Mouse (Mus musculus) intestine, embryonic 15.5 days (tissue): ENCODE results near the gene Atxn2. TPM values are rescaled to one million over a fixed set of nuclear protein-coding genes. Genes with fewer than 3 reads are reported as not detected.

ENCODE experiments used
- ATAC-seq: fragments of 200-750 bp; cut with Nextera tagmentation; 2 replicates; pipeline ENCODE4 v1.8.0; 2017; ENCODE audit warnings: moderate TSS enrichment, moderate library complexity
- H3K27ac ChIP-seq: fragments of 300-500 bp; sonication (generic); 2 replicates; pipeline ENCODE4 v1.5.1; 2015; ENCODE audit warnings: mild to moderate bottlenecking, inconsistent platforms
- H3K27me3 ChIP-seq: fragments of 300-500 bp; sonication (generic); replicated peaks from 2 replicates; pipeline ENCODE4 v1.6.1; 2015; ENCODE audit warnings: inconsistent platforms
- H3K36me3 ChIP-seq: fragments of 300-500 bp; sonication (generic); 2 replicates; pipeline ENCODE4 v1.6.1; 2015; ENCODE audit warnings: inconsistent platforms
- H3K4me1 ChIP-seq: fragments of 300-500 bp; sonication (generic); replicated peaks from 2 replicates; pipeline ENCODE4 v1.6.1; 2015; ENCODE audit warnings: inconsistent platforms
- H3K4me2 ChIP-seq: fragments of 300-500 bp; sonication (generic); replicated peaks from 2 replicates; pipeline ENCODE4 v1.6.1; 2015; ENCODE audit warnings: mild to moderate bottlenecking, inconsistent platforms
- H3K4me3 ChIP-seq: fragments of 300-500 bp; sonication (generic); replicated peaks from 2 replicates; pipeline ENCODE4 v1.5.1; 2015; ENCODE audit warnings: inconsistent platforms
- H3K9ac ChIP-seq: fragments of 300-500 bp; sonication (generic); 2 replicates; pipeline ENCODE4 v1.6.1; 2015; ENCODE audit warnings: inconsistent platforms
- H3K9me3 ChIP-seq: fragments of 300-500 bp; sonication (generic); 2 replicates; pipeline ENCODE4 v1.6.1; 2016; ENCODE audit warnings: inconsistent platforms
- WGBS: fragments of 180-500 bp; shearing (Covaris S2); methylation state at CpG from one replicate; pipeline ENCODE4 v1.1.7; 2015; 5-methylcytosine and 5-hydroxymethylcytosine counted together
- polyA plus RNA-seq: library from polyadenylated mRNA; unstranded; fragments of >200 nt; fragmentation: Nextera tagmentation; extraction: Ambion mirVana; gene quantifications from 2 replicates; pipeline ENCODE4 v1.2.1, GENCODE M21; 2015

Gene Atxn2
- polyA plus RNA-seq, 1 experiment from 2014 or later: 59.0 TPM

DNA sequence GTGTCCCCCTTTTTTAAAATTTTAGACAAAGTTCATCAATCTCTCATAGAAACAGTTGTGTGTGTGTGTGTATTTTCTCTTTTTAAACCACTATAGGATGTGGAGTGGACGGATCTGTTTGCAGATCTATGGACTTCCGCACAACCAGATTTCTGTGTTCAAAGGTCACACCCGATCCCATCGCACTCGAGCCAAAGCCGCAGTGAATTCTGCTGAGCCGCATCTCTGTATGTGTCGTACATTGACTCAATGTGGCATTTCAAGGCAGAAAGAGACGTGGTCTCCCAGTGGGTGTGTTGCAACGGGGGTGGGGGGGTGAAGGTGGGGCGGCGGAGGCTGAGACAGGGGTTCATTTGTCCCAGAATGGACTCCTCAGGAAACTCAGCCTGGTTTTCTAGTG, 147.3 kb downstream of the Atxn2 start:
- H3K27ac ChIP-seq: 0 out of 2 replicates have a peak overlapping the region, but pooled peaks have one; percentile 27
- no peaks in the 10 kb centered on the region for H3K27me3 ChIP-seq
- H3K9me3 ChIP-seq: no peaks in the 10 kb centered on the region; the same call in 1 of the 2 replicates
- 0 out of 2 replicates have a peak overlapping the region, but pooled peaks have one; percentile 20 for H3K4me2 ChIP-seq
- no peak overlapping the region for H3K9ac ChIP-seq
- H3K4me3 ChIP-seq: no peak overlapping the region
- peaks cover 17% of the 10 kb centered on the region for H3K4me1 ChIP-seq
- WGBS: 67% methylated on average over 12 of the region's 12 CpGs
- peaks cover 11% of the 10 kb centered on the region for H3K36me3 ChIP-seq
- ATAC-seq: no peak

GRCm38 (mm10) chr5:121861964-121862363, 150.8 kb downstream of the Atxn2 start:
- H3K9ac ChIP-seq: no peak overlapping the region
- H3K36me3 ChIP-seq: peaks cover 6% of the 10 kb centered on the region
- H3K4me1 ChIP-seq: 0 out of 2 replicates have a peak, but pooled peaks cover 5% of the 10 kb centered on the region
- H3K4me3 ChIP-seq: no peak overlapping the region
- ATAC-seq: peak; percentile 19; the same call in 1 of the 2 replicates
- no peak overlapping the region for H3K4me2 ChIP-seq
- H3K9me3 ChIP-seq: no peaks in the 10 kb centered on the region; the same call in 1 of the 2 replicates
- H3K27ac ChIP-seq: no peak overlapping the region
- 41% methylated on average over 5 of the region's 5 CpGs for WGBS
- no peaks in the 10 kb centered on the region for H3K27me3 ChIP-seq

DNA sequence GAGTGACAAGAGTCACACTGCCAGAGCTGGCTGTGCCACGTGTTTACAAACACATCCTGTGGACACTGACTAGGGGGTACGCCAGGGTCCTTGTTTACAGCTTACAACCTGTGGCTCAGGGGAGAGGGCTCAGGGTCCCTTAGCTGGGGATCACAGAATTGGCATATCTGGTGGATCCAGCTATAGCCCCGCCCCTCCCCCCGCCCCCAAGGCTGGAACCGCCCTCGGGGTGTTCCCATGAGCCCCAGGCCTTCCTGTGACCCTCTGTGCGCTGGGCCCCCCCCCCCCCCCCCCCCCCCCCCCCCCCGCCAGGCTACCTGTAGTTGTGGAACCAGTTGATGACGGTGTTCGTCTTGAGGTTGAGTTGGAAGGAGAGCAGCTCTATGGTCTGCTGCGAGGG, 153.2 kb downstream of the Atxn2 start:
- peak overlapping the region; percentile 46 for H3K4me2 ChIP-seq
- ATAC-seq: peak; percentile 16; the same call in 1 of the 2 replicates
- H3K4me3 ChIP-seq: no peak overlapping the region
- no peaks in the 10 kb centered on the region; the same call in 1 of the 2 replicates for H3K9me3 ChIP-seq
- 10% methylated on average over 10 of the region's 11 CpGs for WGBS
- no peak overlapping the region for H3K9ac ChIP-seq
- H3K27me3 ChIP-seq: no peaks in the 10 kb centered on the region
- peaks cover 6% of the 10 kb centered on the region for H3K36me3 ChIP-seq
- no peak overlapping the region for H3K27ac ChIP-seq
- 0 out of 2 replicates have a peak, but pooled peaks cover 5% of the 10 kb centered on the region for H3K4me1 ChIP-seq

Other genes starting within 250 kb of the Atxn2 start
- 0.08 TPM in 1 of 2 replicates, not detected in the other for gene Adam1b, start 207.9 kb upstream of the Atxn2 start, polyA plus RNA-seq
- gene Adam1a, start 165.9 kb upstream of the Atxn2 start, polyA plus RNA-seq: 0.77 and 1.2 TPM in 2 replicates
- gene Gm42878, start 165.9 kb upstream of the Atxn2 start, polyA plus RNA-seq: not detected in 2 replicates
- 45.5 and 50.7 TPM in 2 replicates for gene Mapkapk5, start 165.4 kb upstream of the Atxn2 start, polyA plus RNA-seq
- gene Aldh2, start 117.5 kb upstream of the Atxn2 start, polyA plus RNA-seq: 189 and 193 TPM in 2 replicates
- gene Acad12, start 92.4 kb upstream of the Atxn2 start, polyA plus RNA-seq: 2.9 and 3.1 TPM in 2 replicates
- gene Acad10, start 50.8 kb upstream of the Atxn2 start, polyA plus RNA-seq: 4.6 and 6.9 TPM in 2 replicates
- 31.7 and 34.0 TPM in 2 replicates for gene Brap, start 50.8 kb upstream of the Atxn2 start, polyA plus RNA-seq
- 12.3 and 13.1 TPM in 2 replicates for gene Sh2b3, start 126.3 kb downstream of the Atxn2 start, polyA plus RNA-seq
- gene Pheta1, start 137.6 kb downstream of the Atxn2 start, polyA plus RNA-seq: 32.6 and 36.4 TPM in 2 replicates